Mouse (Mus musculus) naive thymus-derived CD4-positive, alpha-beta T cell, adult 2 months (primary cell): Measurements from ENCODE around the gene Sntb2.
"Not testable (repeated sequence)": the region's sequence is repeated elsewhere in the genome, so short reads cannot be mapped to it uniquely, and the experiment has no call there.

Source experiments
- DNase-seq: peaks from one replicate; pipeline ENCODE4 v3.0.0-alpha.2; 2011; ENCODE audit warnings: low read depth

Gene Sntb2

GRCm38 (mm10) chr8:106972538-106973264, 37.2 kb downstream of the Sntb2 start:
- no peak for DNase-seq

- peak; percentile 70 for DNase-seq
Measured at GRCm38 (mm10) chr8:106973526-106973925, 38.0 kb downstream of the Sntb2 start.

GRCm38 (mm10) chr8:106974754-106975153, 39.2 kb downstream of the Sntb2 start:
- DNase-seq: peak; percentile 63

GRCm38 (mm10) chr8:106975764-106976163, 40.2 kb downstream of the Sntb2 start:
- DNase-seq: no peak

GRCm38 (mm10) chr8:106976436-106976835, 40.9 kb downstream of the Sntb2 start:
- no peak for DNase-seq

GRCm38 (mm10) chr8:106978755-106979251, 43.3 kb downstream of the Sntb2 start:
- no peak for DNase-seq

GRCm38 (mm10) chr8:106985404-106985821, 49.9 kb downstream of the Sntb2 start:
- DNase-seq: no peak

- DNase-seq: no peak
Measured at GRCm38 (mm10) chr8:106985951-106986350, 50.4 kb downstream of the Sntb2 start.

- no peak for DNase-seq
Measured at GRCm38 (mm10) chr8:106987557-106987956, 52.0 kb downstream of the Sntb2 start.

- DNase-seq: no peak
Measured at GRCm38 (mm10) chr8:106991393-106991792, 55.8 kb downstream of the Sntb2 start.

GRCm38 (mm10) chr8:106996339-106996738, 60.8 kb downstream of the Sntb2 start:
- not testable (repeated sequence) for DNase-seq

GRCm38 (mm10) chr8:106997416-106997815, 61.9 kb downstream of the Sntb2 start:
- DNase-seq: no peak

- DNase-seq: no peak
Measured at GRCm38 (mm10) chr8:106999068-106999467, 63.5 kb downstream of the Sntb2 start.

GRCm38 (mm10) chr8:107002532-107002931, 67.0 kb downstream of the Sntb2 start:
- DNase-seq: peak; percentile 93

- DNase-seq: no peak
Measured at GRCm38 (mm10) chr8:107007795-107008194, 72.2 kb downstream of the Sntb2 start.

GRCm38 (mm10) chr8:107012666-107013065, 77.1 kb downstream of the Sntb2 start:
- no peak for DNase-seq

GRCm38 (mm10) chr8:107014915-107015314, 79.4 kb downstream of the Sntb2 start:
- DNase-seq: no peak

- DNase-seq: no peak
Measured at GRCm38 (mm10) chr8:107023479-107023878, 87.9 kb downstream of the Sntb2 start.

GRCm38 (mm10) chr8:107029310-107029709, 93.8 kb downstream of the Sntb2 start:
- DNase-seq: no peak

- no peak for DNase-seq
Measured at GRCm38 (mm10) chr8:107030058-107030457, 94.5 kb downstream of the Sntb2 start.

GRCm38 (mm10) chr8:107030650-107031576, 95.4 kb downstream of the Sntb2 start, which contains the start of gene Vps4a:
Gene Vps4a, plus strand, starts transcription at chr8:107031222.
- DNase-seq: peak; percentile 96

- no peak for DNase-seq
Measured at GRCm38 (mm10) chr8:107031577-107032090, 96.1 kb downstream of the Sntb2 start.
